Comparison of ENCODE assay signal across 26 mouse cellular contexts in the genomic region with DNA sequence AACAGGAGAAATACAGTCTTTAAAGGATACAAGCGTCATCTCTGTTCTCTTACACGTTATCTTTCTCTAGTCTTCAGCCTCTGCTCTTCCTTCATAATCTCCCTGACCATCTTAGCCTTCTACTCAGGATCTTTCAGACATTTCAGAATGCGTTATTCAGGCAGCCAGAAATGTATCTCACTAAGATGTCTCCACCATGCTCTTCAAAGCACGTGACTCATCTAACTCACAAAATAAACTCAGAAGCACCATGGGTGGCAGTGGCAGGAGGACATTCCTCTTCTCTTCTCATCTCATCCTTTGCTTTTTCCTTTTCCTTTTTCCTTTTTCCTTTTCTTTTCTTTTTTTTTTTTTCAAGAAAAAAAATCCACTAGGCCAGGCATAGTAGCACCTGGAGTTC. TPM values are rescaled to one million over a fixed set of nuclear protein-coding genes. Genes with fewer than 3 reads are reported as not detected.
"Had no signal": no experiment of that assay in that cellular context is flagged by ENCODE, and none has a peak within 500 bp of the region (broad histone marks: within the 10 kb centered on the region; RNA-seq: fewer than 3 reads in every experiment).

No protein-coding gene starts in this region.

- DNase-seq: gastrocnemius, adult 2 months; gastrocnemius, postnatal 10 days; gastrocnemius, postnatal 25 days; heart, postnatal 10 days; heart, postnatal 4 days; kidney, adult 18-20 months; kidney, adult 8-10 months; kidney, postnatal 14 days; kidney, postnatal 36 days; layer of hippocampus, adult 9-11 months; layer of hippocampus, postnatal 36 days; liver; liver, embryonic 13.5 days had no signal

- ATAC-seq: hindbrain, embryonic 16.5 days; inflammation-experienced regulatory T-cells, adult 6 months; intestine, embryonic 15.5 days; intestine, postnatal 0 days had no signal

- H3K27me3 ChIP-seq: hindbrain, embryonic 12.5 days; intestine, embryonic 15.5 days; kidney, embryonic 15.5 days; limb, embryonic 12.5 days; liver, embryonic 13.5 days; liver, embryonic 15.5 days had no signal

- H3K9me3 ChIP-seq: hindbrain, embryonic 10.5 days; hindbrain, embryonic 12.5 days; intestine, embryonic 15.5 days; kidney, embryonic 15.5 days; limb, embryonic 10.5 days; limb, embryonic 12.5 days; liver, embryonic 13.5 days; liver, embryonic 15.5 days had no signal

- H3K4me2 ChIP-seq: heart, embryonic 11.5 days; hindbrain, embryonic 12.5 days; hindbrain, embryonic 14.5 days; intestine, embryonic 15.5 days; kidney, embryonic 15.5 days; limb, embryonic 12.5 days; liver, embryonic 13.5 days; liver, embryonic 15.5 days had no signal

- H3K27ac ChIP-seq: gastrocnemius, adult 2 months; hindbrain, embryonic 10.5 days; hindbrain, embryonic 12.5 days; hindbrain, embryonic 14.5 days; intestine, embryonic 15.5 days; kidney, embryonic 15.5 days; limb, embryonic 10.5 days; limb, embryonic 12.5 days; liver, embryonic 13.5 days; liver, embryonic 15.5 days had no signal

- H3K9ac ChIP-seq: hindbrain, embryonic 12.5 days; hindbrain, embryonic 14.5 days; intestine, embryonic 15.5 days; kidney, embryonic 15.5 days; limb, embryonic 12.5 days; liver, embryonic 13.5 days; liver, embryonic 15.5 days had no signal

- H3K36me3 ChIP-seq: hindbrain, embryonic 10.5 days; hindbrain, embryonic 12.5 days; intestine, embryonic 15.5 days; kidney, embryonic 15.5 days; limb, embryonic 10.5 days; limb, embryonic 12.5 days; liver, embryonic 13.5 days; liver, embryonic 15.5 days had no signal

- H3K4me3 ChIP-seq: gastrocnemius, adult 2 months; hindbrain, embryonic 10.5 days; hindbrain, embryonic 12.5 days; intestine, embryonic 15.5 days; kidney, embryonic 15.5 days; limb, embryonic 10.5 days; limb, embryonic 12.5 days; liver, embryonic 13.5 days; liver, embryonic 15.5 days had no signal

- H3K4me1 ChIP-seq: hindbrain, embryonic 12.5 days; liver, embryonic 15.5 days had no signal

RNA-seq across cellular contexts. Expression of gene Ptprb, which starts 16.0 kb away (rescaled TPM):
- total RNA-seq: granulocyte monocyte progenitor cell, adult 5-6 weeks had no signal
